Mouse (Mus musculus) cerebellum, adult 9-11 months (tissue): Measurements from ENCODE around the gene Wrb.

Experiments used
- DNase-seq: peaks from one replicate; pipeline ENCODE4 v3.0.0; 2022

Wrb gene

GRCm38 (mm10) chr16:96159091-96159731 lies 14.0 kb downstream of the Wrb start:
- DNase-seq = peak; percentile 63

- DNase-seq = peak; percentile 51
Observed at GRCm38 (mm10) chr16:96159794-96160346, 14.7 kb downstream of the Wrb start.

GRCm38 (mm10) chr16:96160927-96161326 lies 15.7 kb downstream of the Wrb start:
- peak; percentile 68 for DNase-seq

GRCm38 (mm10) chr16:96161336-96161735 lies 16.1 kb downstream of the Wrb start:
- DNase-seq = peak; percentile 69

- DNase-seq = peak; percentile 84
Observed at GRCm38 (mm10) chr16:96165723-96166264, 20.6 kb downstream of the Wrb start.

- DNase-seq = no peak
Observed at GRCm38 (mm10) chr16:96168837-96169236, 23.6 kb downstream of the Wrb start.

GRCm38 (mm10) chr16:96173648-96174047 lies 28.4 kb downstream of the Wrb start:
- DNase-seq = no peak

GRCm38 (mm10) chr16:96175399-96175798 lies 30.2 kb downstream of the Wrb start:
- no peak for DNase-seq

- no peak for DNase-seq
Observed at GRCm38 (mm10) chr16:96179156-96179555, 33.9 kb downstream of the Wrb start.

GRCm38 (mm10) chr16:96187619-96188018 lies 42.4 kb downstream of the Wrb start:
- peak; percentile 58 for DNase-seq

- DNase-seq = peak; percentile 99
Observed at GRCm38 (mm10) chr16:96191531-96192506, 46.6 kb downstream of the Wrb start, which contains the start of gene Lca5l. TSS of gene Lca5l (minus strand) at chr16:96192271.

GRCm38 (mm10) chr16:96199913-96200701 lies 54.9 kb downstream of the Wrb start, which contains the start of gene Sh3bgr:
TSS of gene Sh3bgr (plus strand) at chr16:96200450.
- DNase-seq = peak; percentile 75

- no peak for DNase-seq
Observed at GRCm38 (mm10) chr16:96200702-96201028, 55.5 kb downstream of the Wrb start.

- DNase-seq = peak; percentile 29
Observed at GRCm38 (mm10) chr16:96201485-96202232, 56.5 kb downstream of the Wrb start.
